Mouse (Mus musculus) midbrain, embryonic 15.5 days (tissue): ENCODE data around the gene Negr1. TPM values are rescaled to one million over a fixed set of nuclear protein-coding genes. Genes with fewer than 3 reads are reported as not detected.

Experiments
- ATAC-seq: fragments of 200-750 bp; cut with Nextera tagmentation; replicated peaks from 2 replicates; pipeline ENCODE4 v1.8.0; 2017; ENCODE audit warnings: moderate TSS enrichment
- H3K27ac ChIP-seq: fragments of 300-500 bp; sonication (generic); 2 replicates; pipeline ENCODE4 v1.5.1; 2015; ENCODE audit warnings: mild to moderate bottlenecking, inconsistent platforms
- H3K27me3 ChIP-seq: fragments of 300-500 bp; sonication (generic); replicated peaks from 2 replicates; pipeline ENCODE4 v1.6.1; 2015; ENCODE audit warnings: inconsistent platforms
- H3K36me3 ChIP-seq: fragments of 300-500 bp; sonication (generic); replicated peaks from 2 replicates; pipeline ENCODE4 v1.6.1; 2015; ENCODE audit warnings: inconsistent platforms
- H3K4me1 ChIP-seq: fragments of 300-500 bp; sonication (generic); 2 replicates; pipeline ENCODE4 v1.6.1; 2015; ENCODE audit warnings: inconsistent platforms
- H3K4me2 ChIP-seq: fragments of 300-500 bp; sonication (generic); 2 replicates; pipeline ENCODE4 v1.6.1; 2015; ENCODE audit warnings: inconsistent platforms, mild to moderate bottlenecking, moderate library complexity
- H3K4me3 ChIP-seq: fragments of 300-500 bp; sonication (generic); 2 replicates; pipeline ENCODE4 v1.5.1; 2015; ENCODE audit warnings: mild to moderate bottlenecking, inconsistent platforms
- H3K9ac ChIP-seq: fragments of 300-500 bp; sonication (generic); 2 replicates; pipeline ENCODE4 v1.6.1; 2015; ENCODE audit warnings: mild to moderate bottlenecking, inconsistent platforms
- H3K9me3 ChIP-seq: fragments of 300-500 bp; sonication (generic); 2 replicates; pipeline ENCODE4 v1.6.1; 2016; ENCODE audit warnings: inconsistent platforms
- WGBS: fragments of 180-500 bp; shearing (Covaris S2); methylation state at CpG from one replicate; pipeline ENCODE4 v1.1.7; 2015; ENCODE audit warnings: mixed read lengths; 5-methylcytosine and 5-hydroxymethylcytosine counted together
- polyA plus RNA-seq: library from polyadenylated mRNA; unstranded; fragments of >200 nt; fragmentation: Nextera tagmentation; extraction: Ambion mirVana; gene quantifications from 2 replicates; pipeline ENCODE4 v1.2.1, GENCODE M21; 2015

Negr1 gene
- polyA plus RNA-seq, 1 experiment from 2014 or later = 69.4 TPM

DNA sequence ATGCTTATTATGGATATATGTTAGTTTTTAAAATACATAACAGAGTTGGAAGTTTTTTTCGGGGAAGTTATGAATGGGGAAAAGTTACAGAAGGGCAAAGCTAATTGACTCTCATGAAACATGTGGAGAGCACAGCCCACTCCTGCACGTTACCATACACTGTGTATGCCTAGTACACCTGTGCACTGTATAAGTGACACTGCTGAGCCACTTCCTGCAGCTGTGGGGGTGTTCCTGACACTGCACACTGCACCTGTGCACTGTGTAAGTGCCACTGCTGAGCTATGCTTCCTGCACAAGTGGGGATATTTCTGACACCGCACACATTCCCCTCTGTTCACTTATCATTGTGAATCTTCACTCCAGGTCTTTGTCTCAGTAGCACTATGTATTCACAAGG is 261.4 kb downstream of the Negr1 start:
- Histone ChIP-seq H3K9ac (no peak overlapping the region), H3K36me3 (no peaks in the 10 kb centered on the region), H3K4me1 (no peaks in the 10 kb centered on the region), H3K4me3 (no peak overlapping the region), H3K27ac (no peak overlapping the region), H3K27me3 (no peaks in the 10 kb centered on the region), H3K4me2 (no peak overlapping the region), H3K9me3 (no peaks in the 10 kb centered on the region)
- 83% methylated on average over 3 of the region's 3 CpGs for WGBS
- 0 out of 2 replicates have a peak, but pooled peaks have one; percentile 50 for ATAC-seq

DNA sequence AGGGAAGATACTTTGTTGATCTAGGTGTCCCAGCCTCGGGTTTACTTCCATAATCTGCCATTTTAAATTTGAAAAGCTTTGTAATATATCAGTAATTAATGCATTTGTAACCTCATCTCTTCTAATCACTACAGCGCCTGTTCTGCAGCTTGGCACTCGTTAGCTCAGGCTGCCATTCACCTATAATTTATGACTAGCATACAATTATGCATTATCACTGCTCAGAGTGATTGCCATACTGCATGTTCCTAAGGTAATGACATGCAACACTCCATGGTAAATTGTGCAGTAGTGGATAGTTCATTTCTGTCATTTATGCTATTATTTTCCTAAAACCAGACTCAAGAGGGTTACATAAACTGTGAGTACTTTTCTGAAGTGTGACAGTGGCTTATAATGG is 272.3 kb downstream of the Negr1 start:
- H3K27me3 ChIP-seq = no peaks in the 10 kb centered on the region
- no peaks in the 10 kb centered on the region for H3K9me3 ChIP-seq
- H3K4me2 ChIP-seq = no peak overlapping the region
- H3K4me1 ChIP-seq = 0 out of 2 replicates have a peak, but pooled peaks cover 3% of the 10 kb centered on the region
- peak; percentile 61 for ATAC-seq
- no peak overlapping the region for H3K4me3 ChIP-seq
- no peaks in the 10 kb centered on the region for H3K36me3 ChIP-seq
- H3K9ac ChIP-seq = no peak overlapping the region
- WGBS = 33% methylated on average over 3 of the region's 3 CpGs
- H3K27ac ChIP-seq = no peak overlapping the region

DNA sequence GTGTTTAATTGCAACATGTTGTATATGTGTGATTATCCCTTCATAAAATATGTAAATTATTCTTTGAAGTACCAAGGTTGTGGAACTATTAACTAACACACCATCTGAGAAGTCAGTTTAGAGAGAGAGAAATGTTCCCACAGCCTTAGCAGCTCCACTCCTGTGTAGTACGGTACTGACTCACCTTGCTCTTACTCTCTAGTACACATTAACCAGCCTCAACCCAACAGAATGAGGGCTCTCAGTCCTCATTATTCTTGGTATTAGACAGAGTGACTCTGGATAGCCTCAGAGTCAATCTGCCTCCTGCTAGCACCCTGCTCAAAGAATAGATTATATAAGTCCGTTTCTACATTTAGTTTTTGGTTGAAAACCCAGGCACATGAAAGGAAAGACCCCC is 277.0 kb downstream of the Negr1 start:
- Histone ChIP-seq H3K4me2 (no peak overlapping the region), H3K27me3 (no peaks in the 10 kb centered on the region), H3K9me3 (no peaks in the 10 kb centered on the region), H3K36me3 (no peaks in the 10 kb centered on the region), H3K9ac (no peak overlapping the region), H3K4me3 (no peak overlapping the region), H3K4me1 (0 out of 2 replicates have a peak, but pooled peaks cover 3% of the 10 kb centered on the region), H3K27ac (no peak overlapping the region)
- no peak for ATAC-seq
- 87% methylated on average over 2 of the region's 2 CpGs for whole genome bisulfite sequencing

DNA sequence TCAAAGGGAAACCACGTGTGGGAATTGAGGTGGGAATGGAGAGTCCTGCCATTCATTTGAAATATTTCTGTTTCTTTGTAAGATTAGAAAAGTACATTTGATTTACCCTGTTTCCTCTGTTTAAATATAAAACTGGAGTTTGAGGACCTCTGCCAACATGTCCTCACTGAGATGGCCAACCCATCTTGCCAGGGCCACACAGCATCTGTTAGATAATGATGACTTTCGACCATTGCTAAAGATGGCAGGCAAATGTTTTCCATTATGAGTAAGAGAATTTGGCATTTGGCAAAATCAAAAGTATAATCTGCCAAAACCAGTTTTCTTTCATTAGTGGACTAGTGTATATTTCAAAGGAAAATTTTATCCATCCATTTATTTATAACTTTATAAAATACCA is 286.8 kb downstream of the Negr1 start:
- no peaks in the 10 kb centered on the region for H3K36me3 ChIP-seq
- no peak overlapping the region for H3K27ac ChIP-seq
- no peak overlapping the region for H3K4me2 ChIP-seq
- no peaks in the 10 kb centered on the region for H3K9me3 ChIP-seq
- no peaks in the 10 kb centered on the region for H3K4me1 ChIP-seq
- no peak overlapping the region for H3K4me3 ChIP-seq
- ATAC-seq = no peak
- no peaks in the 10 kb centered on the region for H3K27me3 ChIP-seq
- 89% methylated on average over 2 of the region's 2 CpGs for WGBS
- H3K9ac ChIP-seq = no peak overlapping the region

DNA sequence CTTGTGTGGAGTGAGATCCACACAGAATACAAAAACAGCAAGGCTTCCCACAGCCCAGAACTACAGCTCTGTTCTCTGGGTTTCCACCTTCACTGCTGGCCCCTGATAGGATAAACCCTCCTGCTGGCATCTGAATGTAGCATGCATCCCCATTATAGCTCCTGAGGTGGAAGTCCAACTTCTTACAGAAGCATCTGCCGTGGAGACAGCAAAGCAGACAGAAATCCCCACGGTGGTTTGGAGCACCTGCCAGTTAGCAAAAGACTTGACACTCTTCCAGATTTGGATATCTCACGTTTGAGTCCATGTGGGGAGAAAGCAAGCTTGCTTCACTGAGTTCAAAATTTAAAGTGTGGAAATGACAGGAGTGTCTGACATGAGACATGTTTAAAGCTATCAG is 290.3 kb downstream of the Negr1 start:
- H3K27ac ChIP-seq = no peak overlapping the region
- H3K9ac ChIP-seq = no peak overlapping the region
- H3K4me2 ChIP-seq = no peak overlapping the region
- no peak overlapping the region for H3K4me3 ChIP-seq
- ATAC-seq = no peak
- H3K36me3 ChIP-seq = no peaks in the 10 kb centered on the region
- H3K27me3 ChIP-seq = no peaks in the 10 kb centered on the region
- 59% methylated on average over 3 of the region's 3 CpGs for WGBS
- H3K9me3 ChIP-seq = no peaks in the 10 kb centered on the region
- H3K4me1 ChIP-seq = no peaks in the 10 kb centered on the region

DNA sequence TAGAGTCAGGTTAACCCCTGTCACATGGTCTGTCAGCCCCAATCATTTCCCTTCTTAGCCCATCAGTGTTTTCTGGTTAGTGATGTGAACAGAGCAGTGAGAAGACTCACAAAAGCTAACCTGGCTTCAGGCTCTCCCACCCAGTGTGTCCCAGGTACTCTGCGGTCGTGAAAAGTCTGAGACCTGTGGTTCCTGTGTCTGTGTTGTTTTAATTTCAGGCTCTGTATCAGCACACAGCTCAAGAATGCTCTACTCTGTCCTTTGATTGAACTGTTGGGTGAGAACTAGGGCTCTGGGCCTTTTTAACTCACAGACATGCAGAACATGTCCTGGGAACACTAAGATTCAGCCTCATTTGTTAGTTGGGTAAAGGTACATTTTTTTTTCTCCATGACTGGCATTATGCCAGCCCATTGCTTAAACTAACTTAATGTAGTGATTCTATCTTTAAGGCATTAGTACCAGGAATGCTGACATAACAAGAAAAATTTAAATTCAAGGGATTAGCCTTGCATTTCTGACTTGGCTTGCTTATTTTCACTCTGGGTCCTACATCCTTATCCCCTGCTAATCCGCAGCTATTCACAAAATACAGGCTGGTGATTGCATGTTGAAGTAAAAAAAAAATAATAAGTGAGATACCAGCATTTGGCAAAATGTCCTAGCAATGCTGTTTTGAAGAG is 308.8 kb downstream of the Negr1 start:
- Histone ChIP-seq H3K4me1 (peaks cover 13% of the 10 kb centered on the region), H3K27me3 (no peaks in the 10 kb centered on the region), H3K9me3 (no peaks in the 10 kb centered on the region), H3K36me3 (no peaks in the 10 kb centered on the region), H3K4me2 (no peak overlapping the region), H3K9ac (no peak overlapping the region), H3K27ac (peak overlapping the region; percentile 63), H3K4me3 (no peak overlapping the region)
- 39% methylated on average over 3 of the region's 3 CpGs for WGBS
- peak; percentile 53; the same call in 1 of the 2 replicates for ATAC-seq

DNA sequence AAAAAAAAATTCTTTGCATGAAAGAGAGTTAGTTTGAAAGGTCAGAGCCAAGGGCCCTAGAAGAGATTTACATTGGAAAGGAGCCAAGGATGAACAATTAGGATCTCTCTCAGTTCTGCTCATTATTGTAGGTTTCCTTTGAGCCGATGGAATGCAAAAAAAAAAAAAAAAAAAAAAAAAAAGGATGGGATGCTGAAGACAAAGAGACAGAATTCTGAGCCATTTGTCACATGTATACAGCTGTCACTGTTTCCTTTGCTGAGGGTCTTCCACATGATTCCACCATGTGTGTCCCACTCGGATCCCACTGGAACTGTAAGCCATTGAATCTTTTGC is 309.3 kb downstream of the Negr1 start:
- Histone ChIP-seq H3K9me3 (no peaks in the 10 kb centered on the region), H3K27me3 (no peaks in the 10 kb centered on the region), H3K4me2 (no peak overlapping the region), H3K4me3 (no peak overlapping the region), H3K36me3 (no peaks in the 10 kb centered on the region), H3K4me1 (peaks cover 13% of the 10 kb centered on the region), H3K9ac (no peak overlapping the region), H3K27ac (peak overlapping the region; percentile 63)
- 8% methylated on average over 2 of the region's 2 CpGs for WGBS
- peak; percentile 54 for ATAC-seq

DNA sequence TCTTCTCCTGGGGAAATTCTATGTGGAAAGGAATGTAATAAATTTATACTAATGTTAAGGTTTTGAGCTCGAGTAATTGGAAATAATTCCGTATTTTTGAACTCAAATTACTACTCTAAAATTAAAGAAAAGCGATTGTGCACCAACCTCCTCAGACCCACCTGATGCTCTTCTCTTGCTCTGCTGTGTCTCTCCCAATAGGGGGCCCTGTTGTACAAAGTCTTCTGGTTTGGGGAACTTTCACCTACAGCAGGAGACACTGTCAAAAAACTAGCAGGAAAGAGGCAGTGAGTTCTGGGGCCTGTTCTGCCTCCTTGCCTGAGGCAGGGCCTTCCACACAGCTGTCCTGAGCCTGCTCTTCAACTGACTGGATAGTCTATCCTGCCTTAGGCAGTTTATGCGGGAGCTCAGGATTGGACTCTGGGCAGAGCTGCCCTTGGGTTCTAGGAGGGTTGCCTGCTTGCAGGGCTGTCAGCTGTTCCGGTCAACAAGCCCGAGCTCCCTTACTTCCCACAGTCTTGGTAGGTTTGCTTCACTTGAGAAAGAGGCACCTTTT is 310.1 kb downstream of the Negr1 start:
- Histone ChIP-seq H3K36me3 (no peaks in the 10 kb centered on the region), H3K4me2 (no peak overlapping the region), H3K9me3 (no peaks in the 10 kb centered on the region), H3K27me3 (no peaks in the 10 kb centered on the region), H3K9ac (no peak overlapping the region), H3K4me1 (peaks cover 13% of the 10 kb centered on the region), H3K27ac (no peak overlapping the region; the same call in 1 of the 2 replicates), H3K4me3 (no peak overlapping the region)
- peak; percentile 40; the same call in 1 of the 2 replicates for ATAC-seq
- WGBS = 81% methylated on average over 6 of the region's 6 CpGs

DNA sequence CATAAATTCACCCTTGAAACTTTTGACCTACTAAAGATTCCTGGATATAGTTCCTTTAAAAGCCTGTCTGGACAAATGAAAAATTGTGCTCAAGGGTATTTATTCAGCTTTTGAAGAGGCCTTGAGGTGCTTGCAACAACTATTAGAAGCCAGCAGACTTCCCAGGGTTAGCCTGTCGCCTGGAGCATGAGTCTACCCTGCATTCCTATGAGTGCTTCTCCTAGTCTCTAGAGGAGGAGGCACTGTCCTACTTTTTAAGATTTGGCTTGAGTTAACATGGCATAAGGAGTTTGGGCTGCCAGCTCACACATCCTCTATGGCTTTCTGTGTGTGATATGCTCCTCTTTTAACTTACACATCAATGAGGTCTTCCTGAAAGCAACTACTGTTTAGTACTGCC is 315.0 kb downstream of the Negr1 start:
- Histone ChIP-seq H3K4me2 (no peak overlapping the region), H3K4me1 (peaks cover 4% of the 10 kb centered on the region; the same call in 1 of the 2 replicates), H3K36me3 (no peaks in the 10 kb centered on the region), H3K9ac (no peak overlapping the region), H3K9me3 (no peaks in the 10 kb centered on the region), H3K4me3 (no peak overlapping the region), H3K27me3 (no peaks in the 10 kb centered on the region), H3K27ac (no peak overlapping the region)
- no peak for ATAC-seq
- WGBS = 85% methylated on average over 1 of the region's 1 CpGs

DNA sequence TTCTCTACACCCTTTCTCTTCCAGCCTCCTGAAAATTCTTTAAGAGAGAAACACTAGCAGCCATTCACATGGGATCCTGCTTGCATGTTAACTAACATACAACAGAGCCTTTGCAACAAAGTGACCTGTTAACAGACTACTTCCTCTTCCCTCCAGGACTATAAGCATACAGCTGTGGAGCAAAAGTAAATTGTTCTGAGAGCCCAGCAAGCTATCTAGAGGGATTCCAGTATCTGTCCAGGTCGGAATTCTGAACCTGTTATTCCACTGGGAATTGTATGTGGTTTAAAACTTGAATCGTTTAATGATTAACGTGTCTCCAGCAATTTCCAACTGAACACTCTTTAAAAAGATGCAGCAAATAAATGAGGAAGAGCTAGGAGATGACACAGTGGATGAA is 320.5 kb downstream of the Negr1 start:
- no peaks in the 10 kb centered on the region for H3K36me3 ChIP-seq
- peaks cover 4% of the 10 kb centered on the region; the same call in 1 of the 2 replicates for H3K4me1 ChIP-seq
- H3K27me3 ChIP-seq = no peaks in the 10 kb centered on the region
- no peak overlapping the region for H3K4me3 ChIP-seq
- no peak overlapping the region for H3K4me2 ChIP-seq
- ATAC-seq = no peak
- H3K9ac ChIP-seq = no peak overlapping the region
- H3K27ac ChIP-seq = no peak overlapping the region
- 78% methylated on average over 3 of the region's 3 CpGs for WGBS
- H3K9me3 ChIP-seq = no peaks in the 10 kb centered on the region

DNA sequence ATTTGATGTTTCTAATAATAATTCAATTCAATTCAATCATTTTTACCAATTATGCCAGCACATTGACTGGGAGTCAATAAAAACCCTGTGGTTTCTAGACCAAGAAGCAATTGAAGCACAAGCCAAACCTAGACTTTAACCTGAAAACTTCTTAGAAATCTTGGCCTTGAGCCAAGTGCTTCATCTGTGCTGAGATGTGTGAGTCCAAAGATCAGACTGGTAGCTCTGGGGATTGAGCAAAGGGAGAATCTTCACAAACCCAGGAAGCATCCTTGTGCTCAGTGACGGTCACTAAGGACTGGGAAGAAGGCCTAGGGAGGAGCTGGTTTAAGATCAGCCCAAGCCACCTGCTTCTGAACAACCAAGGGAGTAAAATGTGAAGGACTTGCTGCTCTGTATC is 322.3 kb downstream of the Negr1 start:
- no peak overlapping the region for H3K9ac ChIP-seq
- ATAC-seq = no peak
- H3K9me3 ChIP-seq = no peaks in the 10 kb centered on the region
- H3K4me2 ChIP-seq = no peak overlapping the region
- H3K36me3 ChIP-seq = no peaks in the 10 kb centered on the region
- H3K27me3 ChIP-seq = no peaks in the 10 kb centered on the region
- 93% methylated on average over 1 of the region's 1 CpGs for WGBS
- H3K27ac ChIP-seq = no peak overlapping the region
- H3K4me1 ChIP-seq = peaks cover 4% of the 10 kb centered on the region; the same call in 1 of the 2 replicates
- H3K4me3 ChIP-seq = no peak overlapping the region

DNA sequence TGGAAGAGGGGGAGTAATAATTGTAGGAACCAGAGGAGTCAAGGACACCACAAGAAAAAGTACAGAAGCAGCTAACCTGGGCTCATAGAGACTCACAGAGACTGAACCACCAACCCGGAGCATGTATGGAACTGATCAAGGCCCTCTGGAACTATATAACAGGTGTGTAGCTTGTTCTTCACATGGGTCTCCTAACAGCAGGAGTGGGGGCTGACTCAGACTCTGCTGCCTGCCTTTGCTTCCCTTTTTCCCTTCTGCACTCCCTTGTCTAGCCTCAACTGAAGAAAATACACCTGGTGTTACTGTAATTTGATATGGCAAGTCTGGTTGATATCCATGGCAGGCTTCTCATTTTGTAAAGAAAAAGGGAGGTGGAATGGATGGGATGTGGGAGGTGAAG is 324.1 kb downstream of the Negr1 start:
- WGBS = 100% methylated on average over 1 of the region's 1 CpGs
- ATAC-seq = no peak
- Histone ChIP-seq H3K4me3 (no peak overlapping the region), H3K27ac (no peak overlapping the region), H3K36me3 (no peaks in the 10 kb centered on the region), H3K27me3 (no peaks in the 10 kb centered on the region), H3K9me3 (no peaks in the 10 kb centered on the region), H3K4me2 (no peak overlapping the region), H3K9ac (no peak overlapping the region), H3K4me1 (peaks cover 4% of the 10 kb centered on the region; the same call in 1 of the 2 replicates)

DNA sequence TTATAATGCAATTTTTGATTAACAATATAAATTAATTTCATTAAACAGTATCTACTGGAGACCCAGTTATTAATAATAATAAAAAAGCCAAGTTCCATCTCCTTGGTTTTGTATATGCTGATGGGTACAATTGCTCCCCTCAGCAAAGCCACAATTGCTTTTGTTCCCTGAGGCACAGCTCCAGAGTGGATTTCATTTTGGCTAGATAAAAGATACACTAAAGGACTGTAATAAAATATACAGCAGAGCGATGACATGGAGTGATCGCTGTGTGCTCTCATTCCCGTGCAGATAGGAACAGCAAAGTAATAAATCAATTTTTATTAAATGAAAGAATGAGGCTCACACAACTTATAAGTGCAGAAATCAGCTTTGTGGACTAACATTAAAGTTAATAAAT is 325.3 kb downstream of the Negr1 start:
- Histone ChIP-seq H3K36me3 (no peaks in the 10 kb centered on the region), H3K27me3 (no peaks in the 10 kb centered on the region), H3K4me3 (no peak overlapping the region), H3K4me2 (no peak overlapping the region), H3K4me1 (no peaks in the 10 kb centered on the region), H3K9ac (no peak overlapping the region), H3K27ac (no peak overlapping the region), H3K9me3 (no peaks in the 10 kb centered on the region)
- no peak for ATAC-seq
- WGBS = 69% methylated on average over 3 of the region's 3 CpGs
